Mouse (Mus musculus): ENCODE results near the gene Insrr.

Insrr gene

GRCm38 (mm10) chr3:87768431-87768830 lies 28.3 kb upstream of the Insrr start:
- TF ChIP-seq CTCF (conservative IDR thresholded peaks at IDR 0.05; ENCODE audit: low read length): no peak
- TF ChIP-seq NANOG (IDR thresholded peaks at IDR 0.05; ENCODE audit: borderline replicate concordance, low read length): no peak
- no peak for TF ChIP-seq POU5F1 (IDR thresholded peaks at IDR 0.05; ENCODE audit: borderline replicate concordance, low read length)
- Histone ChIP-seq H3K4me3 (replicated peaks; ENCODE audit: low read length) (peak overlapping the region; percentile 80), H3K9me3 (ENCODE audit: low read length) (no peaks in the 10 kb centered on the region), H3K4me1 (replicated peaks; ENCODE audit: low read depth, low read length) (peaks cover 23% of the 10 kb centered on the region), H3K36me3 (ENCODE audit: insufficient read depth, low read length) (no peaks in the 10 kb centered on the region), H3K27me3 (ENCODE audit: insufficient read depth, low read length) (peaks cover 85% of the 10 kb centered on the region)

GRCm38 (mm10) chr3:87768844-87769243 lies 27.9 kb upstream of the Insrr start:
- H3K27me3 ChIP-seq (ENCODE audit: insufficient read depth, low read length): peaks cover 89% of the 10 kb centered on the region
- H3K4me3 ChIP-seq (replicated peaks; ENCODE audit: low read length): peak overlapping the region; percentile 80
- H3K4me1 ChIP-seq (replicated peaks; ENCODE audit: low read depth, low read length): peaks cover 20% of the 10 kb centered on the region
- no peaks in the 10 kb centered on the region for H3K36me3 ChIP-seq (ENCODE audit: insufficient read depth, low read length)
- H3K9me3 ChIP-seq (ENCODE audit: low read length): no peaks in the 10 kb centered on the region
- TF ChIP-seq CTCF (conservative IDR thresholded peaks at IDR 0.05; ENCODE audit: low read length): peak; percentile 47
- TF ChIP-seq POU5F1 (IDR thresholded peaks at IDR 0.05; ENCODE audit: borderline replicate concordance, low read length): no peak
- no peak for TF ChIP-seq NANOG (IDR thresholded peaks at IDR 0.05; ENCODE audit: borderline replicate concordance, low read length)

GRCm38 (mm10) chr3:87769506-87769905 lies 27.2 kb upstream of the Insrr start:
- TF ChIP-seq CTCF (conservative IDR thresholded peaks at IDR 0.05; ENCODE audit: low read length): no peak
- no peak for TF ChIP-seq POU5F1 (IDR thresholded peaks at IDR 0.05; ENCODE audit: borderline replicate concordance, low read length)
- no peak for TF ChIP-seq NANOG (IDR thresholded peaks at IDR 0.05; ENCODE audit: borderline replicate concordance, low read length)
- no peaks in the 10 kb centered on the region for H3K9me3 ChIP-seq (ENCODE audit: low read length)
- no peaks in the 10 kb centered on the region for H3K36me3 ChIP-seq (ENCODE audit: insufficient read depth, low read length)
- H3K27me3 ChIP-seq (ENCODE audit: insufficient read depth, low read length): peaks cover 90% of the 10 kb centered on the region
- no peak overlapping the region for H3K4me3 ChIP-seq (replicated peaks; ENCODE audit: low read length)
- H3K4me1 ChIP-seq (replicated peaks; ENCODE audit: low read depth, low read length): peaks cover 14% of the 10 kb centered on the region

GRCm38 (mm10) chr3:87770280-87770679 lies 26.5 kb upstream of the Insrr start:
- Histone ChIP-seq H3K9me3 (ENCODE audit: low read length) (no peaks in the 10 kb centered on the region), H3K36me3 (ENCODE audit: insufficient read depth, low read length) (no peaks in the 10 kb centered on the region), H3K4me3 (replicated peaks; ENCODE audit: low read length) (no peak overlapping the region), H3K4me1 (replicated peaks; ENCODE audit: low read depth, low read length) (peaks cover 6% of the 10 kb centered on the region), H3K27me3 (ENCODE audit: insufficient read depth, low read length) (peaks cover 90% of the 10 kb centered on the region)
- TF ChIP-seq POU5F1 (IDR thresholded peaks at IDR 0.05; ENCODE audit: borderline replicate concordance, low read length) (no peak), NANOG (IDR thresholded peaks at IDR 0.05; ENCODE audit: borderline replicate concordance, low read length) (no peak), CTCF (conservative IDR thresholded peaks at IDR 0.05; ENCODE audit: low read length) (peak; percentile 79)

GRCm38 (mm10) chr3:87771088-87771487 lies 25.7 kb upstream of the Insrr start:
- Histone ChIP-seq H3K36me3 (ENCODE audit: insufficient read depth, low read length) (no peaks in the 10 kb centered on the region), H3K27me3 (ENCODE audit: insufficient read depth, low read length) (peaks cover 90% of the 10 kb centered on the region), H3K9me3 (ENCODE audit: low read length) (no peaks in the 10 kb centered on the region), H3K4me1 (replicated peaks; ENCODE audit: low read depth, low read length) (no peaks in the 10 kb centered on the region; the same call in 1 of the 2 replicates), H3K4me3 (replicated peaks; ENCODE audit: low read length) (no peak overlapping the region)
- no peak for TF ChIP-seq NANOG (IDR thresholded peaks at IDR 0.05; ENCODE audit: borderline replicate concordance, low read length)
- no peak for TF ChIP-seq CTCF (conservative IDR thresholded peaks at IDR 0.05; ENCODE audit: low read length)
- TF ChIP-seq POU5F1 (IDR thresholded peaks at IDR 0.05; ENCODE audit: borderline replicate concordance, low read length): no peak

- TF ChIP-seq NANOG (IDR thresholded peaks at IDR 0.05; ENCODE audit: borderline replicate concordance, low read length): no peak
- TF ChIP-seq CTCF (conservative IDR thresholded peaks at IDR 0.05; ENCODE audit: low read length): no peak
- no peak for TF ChIP-seq POU5F1 (IDR thresholded peaks at IDR 0.05; ENCODE audit: borderline replicate concordance, low read length)
- H3K36me3 ChIP-seq (ENCODE audit: insufficient read depth, low read length): no peaks in the 10 kb centered on the region
Observed at GRCm38 (mm10) chr3:87778283-87778682, 18.5 kb upstream of the Insrr start.

GRCm38 (mm10) chr3:87779086-87779485 lies 17.7 kb upstream of the Insrr start:
- Histone ChIP-seq H3K4me3 (replicated peaks; ENCODE audit: low read length) (no peak overlapping the region), H3K36me3 (ENCODE audit: insufficient read depth, low read length) (no peaks in the 10 kb centered on the region), H3K9me3 (ENCODE audit: low read length) (no peaks in the 10 kb centered on the region), H3K27me3 (ENCODE audit: insufficient read depth, low read length) (peaks cover 99% of the 10 kb centered on the region), H3K4me1 (replicated peaks; ENCODE audit: low read depth, low read length) (peaks cover 22% of the 10 kb centered on the region)
- TF ChIP-seq POU5F1 (IDR thresholded peaks at IDR 0.05; ENCODE audit: borderline replicate concordance, low read length): no peak
- TF ChIP-seq CTCF (conservative IDR thresholded peaks at IDR 0.05; ENCODE audit: low read length): no peak
- no peak for TF ChIP-seq NANOG (IDR thresholded peaks at IDR 0.05; ENCODE audit: borderline replicate concordance, low read length)

More at GRCm38 (mm10) chr3:87778283-87778682, 18.5 kb upstream of the Insrr start:
- Histone ChIP-seq H3K4me3 (replicated peaks; ENCODE audit: low read length) (peak overlapping the region; percentile 35; the same call in 1 of the 2 replicates), H3K9me3 (ENCODE audit: low read length) (no peaks in the 10 kb centered on the region), H3K27me3 (ENCODE audit: insufficient read depth, low read length) (peaks cover 99% of the 10 kb centered on the region), H3K4me1 (replicated peaks; ENCODE audit: low read depth, low read length) (peaks cover 14% of the 10 kb centered on the region)

- Histone ChIP-seq H3K36me3 (ENCODE audit: insufficient read depth, low read length) (no peaks in the 10 kb centered on the region), H3K27me3 (ENCODE audit: insufficient read depth, low read length) (peaks cover 91% of the 10 kb centered on the region), H3K4me3 (replicated peaks; ENCODE audit: low read length) (peak overlapping the region; percentile 54), H3K4me1 (replicated peaks; ENCODE audit: low read depth, low read length) (peaks cover 16% of the 10 kb centered on the region), H3K9me3 (ENCODE audit: low read length) (no peaks in the 10 kb centered on the region)
- TF ChIP-seq NANOG (IDR thresholded peaks at IDR 0.05; ENCODE audit: borderline replicate concordance, low read length) (no peak), POU5F1 (IDR thresholded peaks at IDR 0.05; ENCODE audit: borderline replicate concordance, low read length) (no peak), CTCF (conservative IDR thresholded peaks at IDR 0.05; ENCODE audit: low read length) (no peak)
Observed at GRCm38 (mm10) chr3:87783282-87784023, 13.3 kb upstream of the Insrr start.

Data from E14TG2a.4 (cell line).